Mouse (Mus musculus): Measurements from ENCODE around the gene Atp2c2.

Gene Atp2c2

GRCm38 (mm10) chr8:119743291-119744026 lies 43.6 kb downstream of the Atp2c2 start:
- DNase-seq (ENCODE audit: low spot score): peak; percentile 43

GRCm38 (mm10) chr8:119744604-119745003 lies 44.8 kb downstream of the Atp2c2 start:
- no peak for DNase-seq (ENCODE audit: low spot score)

- no peak for DNase-seq (ENCODE audit: low spot score)
Observed at GRCm38 (mm10) chr8:119755238-119756146, 55.7 kb downstream of the Atp2c2 start.

- DNase-seq (ENCODE audit: low spot score): no peak
Observed at GRCm38 (mm10) chr8:119756147-119756461, 56.3 kb downstream of the Atp2c2 start.

GRCm38 (mm10) chr8:119756538-119756937 lies 56.7 kb downstream of the Atp2c2 start:
- DNase-seq (ENCODE audit: low spot score): no peak

GRCm38 (mm10) chr8:119761692-119762091 lies 61.9 kb downstream of the Atp2c2 start:
- no peak for DNase-seq (ENCODE audit: low spot score)

GRCm38 (mm10) chr8:119762226-119763220 lies 62.7 kb downstream of the Atp2c2 start:
- no peak for DNase-seq (ENCODE audit: low spot score)

GRCm38 (mm10) chr8:119765311-119765710 lies 65.5 kb downstream of the Atp2c2 start:
- no peak for DNase-seq (ENCODE audit: low spot score)

- no peak for DNase-seq (ENCODE audit: low spot score)
Observed at GRCm38 (mm10) chr8:119765761-119766444, 66.1 kb downstream of the Atp2c2 start.

GRCm38 (mm10) chr8:119776668-119777245 lies 76.9 kb downstream of the Atp2c2 start:
- DNase-seq (ENCODE audit: low spot score): no peak

GRCm38 (mm10) chr8:119777765-119778164 lies 78.0 kb downstream of the Atp2c2 start:
- DNase-seq (ENCODE audit: low spot score): peak; percentile 20

GRCm38 (mm10) chr8:119778263-119778662 lies 78.5 kb downstream of the Atp2c2 start, which contains the start of gene Tldc1:
TSS of gene Tldc1 (minus strand) at chr8:119778416.
- peak; percentile 100 for DNase-seq (ENCODE audit: low spot score)

GRCm38 (mm10) chr8:119779013-119779737 lies 79.4 kb downstream of the Atp2c2 start:
- peak; percentile 85 for DNase-seq (ENCODE audit: low spot score)

- no peak for DNase-seq (ENCODE audit: low spot score)
Observed at GRCm38 (mm10) chr8:119780402-119781049, 80.7 kb downstream of the Atp2c2 start.

- DNase-seq (ENCODE audit: low spot score): no peak
Observed at GRCm38 (mm10) chr8:119781086-119781840, 81.5 kb downstream of the Atp2c2 start.

GRCm38 (mm10) chr8:119782715-119783114 lies 82.9 kb downstream of the Atp2c2 start:
- DNase-seq (ENCODE audit: low spot score): peak; percentile 83

- DNase-seq (ENCODE audit: low spot score): no peak
Observed at GRCm38 (mm10) chr8:119783579-119783978, 83.8 kb downstream of the Atp2c2 start.

GRCm38 (mm10) chr8:119784141-119784574 lies 84.3 kb downstream of the Atp2c2 start:
- DNase-seq (ENCODE audit: low spot score): no peak

- no peak for DNase-seq (ENCODE audit: low spot score)
Observed at GRCm38 (mm10) chr8:119784676-119785075, 84.9 kb downstream of the Atp2c2 start.

Data from urinary bladder, postnatal 14 days (tissue).